Comparison of ENCODE assay signal across 8 mouse cellular contexts in genomic region chr16:93683508-93684236, GRCm38 (mm10). TPM values are rescaled to one million over a fixed set of nuclear protein-coding genes. Genes with fewer than 3 reads are reported as not detected.
DNase-seq lines count a peak whose midpoint lies in the region; ATAC-seq and TF ChIP-seq lines count a peak whose summit lies in the region.

No protein-coding gene starts in this region.

- peak overlapping the region; percentile 73 for H3K4me3 ChIP-seq in layer of hippocampus, adult 2 months
- H3K4me3 ChIP-seq in forebrain, embryonic 10.5 days: peak overlapping the region; percentile 53
- H3K4me3 ChIP-seq in heart, embryonic 14.5 days (ENCODE audit: control insufficient read depth in 1 of 2, insufficient read depth in 1 of 2, low read depth in 1 of 2, low read length in 2 of 2): peak overlapping the region; percentile 51 to 55
- peak overlapping the region; percentile 54 for H3K4me3 ChIP-seq in limb, embryonic 10.5 days
- H3K4me3 ChIP-seq in midbrain, embryonic 10.5 days: peak overlapping the region; percentile 50

- no peak for DNase-seq in layer of hippocampus, adult 2 months (ENCODE audit: low spot score in 2 of 2)
- no peak for DNase-seq in layer of hippocampus, adult 8-10 months (ENCODE audit: low spot score in 2 of 2)
- DNase-seq in R1 (ENCODE audit: low read depth, low spot score): peak; percentile 38
- peak; percentile 38 for DNase-seq in forebrain, embryonic 10.5 days (ENCODE audit: extremely low spot score, low spot score)
- peak; percentile 61 for DNase-seq in limb, embryonic 10.5 days (ENCODE audit: low spot score)
- DNase-seq in midbrain, embryonic 10.5 days (ENCODE audit: low spot score): peak; percentile 43
- peak; percentile 22 for DNase-seq in urinary bladder, postnatal 25 days (ENCODE audit: low spot score)

- peaks cover 21% of the 10 kb centered on the region for H3K4me1 ChIP-seq in forebrain, embryonic 10.5 days
- H3K4me1 ChIP-seq in heart, embryonic 14.5 days (ENCODE audit: control insufficient read depth in 2 of 2, insufficient read depth in 2 of 2, low read length in 2 of 2): peaks cover 8 to 9% of the 10 kb centered on the region in 2 experiments; a peak in 2 of 4 replicates
- H3K4me1 ChIP-seq in limb, embryonic 10.5 days: peaks cover 20% of the 10 kb centered on the region
- H3K4me1 ChIP-seq in midbrain, embryonic 10.5 days: peaks cover 22% of the 10 kb centered on the region

- H3K36me3 ChIP-seq in forebrain, embryonic 10.5 days (replicated peaks): no peaks in the 10 kb centered on the region
- no peaks in the 10 kb centered on the region for H3K36me3 ChIP-seq in heart, embryonic 14.5 days (ENCODE audit: control insufficient read depth, insufficient read depth, low read length)
- no peaks in the 10 kb centered on the region for H3K36me3 ChIP-seq in limb, embryonic 10.5 days
- no peaks in the 10 kb centered on the region for H3K36me3 ChIP-seq in midbrain, embryonic 10.5 days

- peak overlapping the region; percentile 89 for H3K4me2 ChIP-seq in heart, embryonic 14.5 days (ENCODE audit: low read length)

- ATAC-seq in heart, embryonic 14.5 days (ENCODE audit: insufficient number of reproducible peaks, insufficient read depth, low FRiP score, low read depth): no peak

- H3K27me3 ChIP-seq in forebrain, embryonic 10.5 days (ENCODE audit: poor library complexity, severe bottlenecking): peaks cover 62% of the 10 kb centered on the region
- H3K27me3 ChIP-seq in heart, embryonic 14.5 days (ENCODE audit: control insufficient read depth, insufficient read depth, low read length): peaks cover 55% of the 10 kb centered on the region
- peaks cover 62% of the 10 kb centered on the region for H3K27me3 ChIP-seq in limb, embryonic 10.5 days (ENCODE audit: low read depth, poor library complexity, severe bottlenecking)
- peaks cover 65% of the 10 kb centered on the region for H3K27me3 ChIP-seq in midbrain, embryonic 10.5 days (ENCODE audit: low read depth, poor library complexity, severe bottlenecking)

- H3K9ac ChIP-seq in heart, embryonic 14.5 days (ENCODE audit: low read length): peak overlapping the region; percentile 63

- TF ChIP-seq CTCF in layer of hippocampus, adult 2 months (conservative IDR thresholded peaks at IDR 0.05): peak; percentile 36

- peak overlapping the region; percentile 90 for H3K27ac ChIP-seq in layer of hippocampus, adult 2 months
- H3K27ac ChIP-seq in forebrain, embryonic 10.5 days: no peak overlapping the region
- H3K27ac ChIP-seq in heart, embryonic 14.5 days (replicated peaks in 1 of 2; ENCODE audit: control insufficient read depth in 1 of 2, insufficient read depth in 1 of 2, low read depth in 2 of 2, low read length in 2 of 2): no peak overlapping the region
- H3K27ac ChIP-seq in limb, embryonic 10.5 days: peak overlapping the region; percentile 68
- H3K27ac ChIP-seq in midbrain, embryonic 10.5 days (replicated peaks): no peak overlapping the region

- WGBS in forebrain, embryonic 10.5 days: under 1% methylated on average over 53 of the region's 53 CpGs
- under 1% methylated on average over 50 of the region's 53 CpGs for WGBS in heart, embryonic 14.5 days
- under 1% methylated on average over 53 of the region's 53 CpGs for WGBS in limb, embryonic 10.5 days
- WGBS in midbrain, embryonic 10.5 days: under 1% methylated on average over 53 of the region's 53 CpGs

- 0 out of 2 replicates have a peak, but pooled peaks cover 9% of the 10 kb centered on the region for H3K9me3 ChIP-seq in forebrain, embryonic 10.5 days
- no peaks in the 10 kb centered on the region for H3K9me3 ChIP-seq in heart, embryonic 14.5 days (ENCODE audit: control insufficient read depth, low read length)
- no peaks in the 10 kb centered on the region for H3K9me3 ChIP-seq in limb, embryonic 10.5 days (replicated peaks)
- 0 out of 2 replicates have a peak, but pooled peaks cover 4% of the 10 kb centered on the region for H3K9me3 ChIP-seq in midbrain, embryonic 10.5 days (replicated peaks)

RNA-seq across cellular contexts. Expression of gene Cbr3, which starts 0.7 kb away (rescaled TPM):
- total RNA-seq in layer of hippocampus, adult 2 months (2021): 10 to 100 TPM; 16.8 to 19.0 TPM
- 10 to 100 TPM; 16.9 to 19.0 (median 17.5) TPM for total RNA-seq in layer of hippocampus, adult 8-10 months (2022)
- polyA plus RNA-seq in forebrain, embryonic 10.5 days (2016; fragmentation: Nextera tagmentation; extraction: Ambion mirVana): 0.62 and 0.92 TPM in 2 replicates
- 0.40 and 0.77 TPM in 2 replicates for polyA plus RNA-seq in heart, embryonic 14.5 days (2014; fragmentation: Nextera tagmentation; extraction: Ambion mirVana)
- polyA plus RNA-seq in limb, embryonic 10.5 days (2016; fragmentation: Nextera tagmentation; extraction: Ambion mirVana): 0.60 and 0.93 TPM in 2 replicates
- 1.8 and 1.9 TPM in 2 replicates for polyA plus RNA-seq in midbrain, embryonic 10.5 days (2016; fragmentation: Nextera tagmentation; extraction: Ambion mirVana)

RNA-seq across cellular contexts. Expression of gene Dop1b, which starts 28.0 kb away (rescaled TPM):
- total RNA-seq in layer of hippocampus, adult 2 months (2021): 100 to 1,000 TPM in 1 of 2 experiments, 10 to 100 TPM in 1; 98.8 to 108 TPM
- 100 to 1,000 TPM in 3 of 4 experiments, 10 to 100 TPM in 1; 88.7 to 126 (median 112) TPM for total RNA-seq in layer of hippocampus, adult 8-10 months (2022)
- polyA plus RNA-seq in forebrain, embryonic 10.5 days (2016; fragmentation: Nextera tagmentation; extraction: Ambion mirVana): 5.5 and 6.5 TPM in 2 replicates
- polyA plus RNA-seq in heart, embryonic 14.5 days (2014; fragmentation: Nextera tagmentation; extraction: Ambion mirVana): 8.1 and 8.2 TPM in 2 replicates
- polyA plus RNA-seq in limb, embryonic 10.5 days (2016; fragmentation: Nextera tagmentation; extraction: Ambion mirVana): 3.4 and 5.3 TPM in 2 replicates
- 8.9 and 12.9 TPM in 2 replicates for polyA plus RNA-seq in midbrain, embryonic 10.5 days (2016; fragmentation: Nextera tagmentation; extraction: Ambion mirVana)

RNA-seq across cellular contexts. Expression of gene Gm5678, which starts 55.8 kb away (rescaled TPM):
- 1 to 10 TPM; 2.3 to 4.6 TPM for total RNA-seq in layer of hippocampus, adult 2 months (2021)
- total RNA-seq in layer of hippocampus, adult 8-10 months (2022): 1 to 10 TPM; 1.2 to 3.0 (median 2.5) TPM
- polyA plus RNA-seq in forebrain, embryonic 10.5 days (2016; fragmentation: Nextera tagmentation; extraction: Ambion mirVana): not detected in 2 replicates
- not detected in 2 replicates for polyA plus RNA-seq in heart, embryonic 14.5 days (2014; fragmentation: Nextera tagmentation; extraction: Ambion mirVana)
- polyA plus RNA-seq in limb, embryonic 10.5 days (2016; fragmentation: Nextera tagmentation; extraction: Ambion mirVana): not detected in 2 replicates
- polyA plus RNA-seq in midbrain, embryonic 10.5 days (2016; fragmentation: Nextera tagmentation; extraction: Ambion mirVana): not detected in 2 replicates

Comparison
In these comparisons a context has a peak if more than half of its experiments do, and no peak if none do; other contexts are left out.
1. DNase-seq: peak in R1 (single experiment), forebrain, embryonic 10.5 days (single experiment), limb, embryonic 10.5 days (single experiment), midbrain, embryonic 10.5 days (single experiment) and urinary bladder, postnatal 25 days (single experiment); none in layer of hippocampus, adult 2 months (0 of 2) and layer of hippocampus, adult 8-10 months (0 of 2).
2. H3K27ac ChIP-seq: peak in layer of hippocampus, adult 2 months (single experiment) and limb, embryonic 10.5 days (single experiment); none in forebrain, embryonic 10.5 days (single experiment), heart, embryonic 14.5 days (0 of 2) and midbrain, embryonic 10.5 days (single experiment).
3. Peak in every context shown above with its lines, with median percentiles within 50 percentile points of each other: H3K4me3 ChIP-seq.